Mouse (Mus musculus): ENCODE measurements at regions not wholly inside any gene's neighbourhood (a gene's known extent, or its start where the extent isn't known, plus 50 kb on each side); places are given as distances from the start of the nearest gene placed in this dataset.

GRCm38 (mm10) chr12:109993410-109993809, 285.5 kb upstream of the Dio3 start:
- TF ChIP-seq TAL1 (IDR thresholded peaks at IDR 0.05; ENCODE audit: low read length) = no peak
- no peak for TF ChIP-seq GATA1 (IDR thresholded peaks at IDR 0.05; ENCODE audit: low read length)

Measured in erythroblast, embryonic 14.5 days (primary cell).